Mouse (Mus musculus): ENCODE results near the gene Armc2. TPM values are rescaled to one million over a fixed set of nuclear protein-coding genes. Genes with fewer than 3 reads are reported as not detected.

Gene Armc2
- polyA plus RNA-seq, 1 experiment: 0.35 TPM

DNA sequence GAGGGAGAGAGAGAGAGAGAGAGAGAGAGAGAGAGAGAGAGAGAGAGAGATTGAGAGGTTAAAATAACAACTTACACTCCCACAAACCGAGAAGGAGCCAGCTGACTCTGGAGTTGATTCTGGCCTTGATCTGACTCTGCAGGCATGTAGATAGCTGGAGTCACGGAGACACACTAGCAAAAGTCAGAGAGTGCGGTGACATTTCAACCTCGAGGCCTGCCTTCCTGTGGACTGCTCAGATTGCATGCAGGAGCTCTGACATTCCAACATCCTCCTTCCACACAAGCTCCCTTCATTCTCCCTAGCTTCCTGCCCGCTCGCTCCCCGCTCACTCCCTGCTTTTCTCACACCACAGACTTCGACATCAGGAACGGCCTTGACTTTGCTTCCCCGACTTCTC lies 20.3 kb upstream of the Armc2 start:
- H3K27ac ChIP-seq (ENCODE audit: insufficient read depth, low read length): no peak overlapping the region
- H3K4me1 ChIP-seq (ENCODE audit: control insufficient read depth, insufficient read depth, insufficient read length): no peaks in the 10 kb centered on the region
- no peaks in the 10 kb centered on the region for H3K27me3 ChIP-seq (ENCODE audit: control insufficient read depth, insufficient read depth, low read length)
- no peak for DNase-seq (ENCODE audit: low read depth in 1 of 2, low spot score in 2 of 2)
- 86% methylated on average over 10 of the region's 10 CpGs for WGBS
- no peaks in the 10 kb centered on the region for H3K36me3 ChIP-seq (ENCODE audit: control insufficient read depth, insufficient read depth, low read length)
- H3K4me3 ChIP-seq (ENCODE audit: extremely low read depth, insufficient read depth, insufficient read length): no peak overlapping the region
- TF ChIP-seq CTCF (IDR thresholded peaks at IDR 0.05; ENCODE audit: extremely low read depth, insufficient read depth, insufficient read length, insufficient replicate concordance) (no peak), POLR2A (IDR thresholded peaks at IDR 0.05; ENCODE audit: low read depth, low read length) (no peak)

DNA sequence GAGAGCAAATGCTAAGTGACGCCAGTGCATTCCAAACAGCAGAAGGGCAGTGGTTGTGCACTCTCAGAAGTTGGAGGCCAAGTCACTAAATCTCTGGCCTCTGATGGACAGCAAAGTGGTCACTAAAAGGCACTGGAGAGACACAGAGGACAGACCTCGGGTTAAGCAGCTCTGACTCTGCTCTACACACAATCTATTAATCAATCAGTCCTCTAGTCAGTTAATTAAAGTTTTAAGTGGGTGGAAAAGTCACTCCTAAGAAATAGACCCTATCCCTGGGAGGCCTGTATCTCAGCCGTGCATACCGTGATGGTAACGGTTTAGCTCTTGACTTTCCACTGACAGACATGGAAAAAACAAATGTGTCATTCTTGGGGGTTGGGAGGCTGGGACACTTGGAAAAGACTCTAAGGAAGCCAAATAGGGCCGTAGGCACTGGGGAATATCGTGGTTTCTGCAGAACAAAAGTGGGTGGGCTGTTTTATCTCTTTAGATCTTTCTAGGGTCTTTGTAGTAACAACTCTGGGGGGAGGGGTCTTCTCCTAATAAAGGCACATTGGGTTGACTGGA lies 19.1 kb upstream of the Armc2 start:
- no peak for DNase-seq (ENCODE audit: low read depth in 1 of 2, low spot score in 2 of 2)
- Histone ChIP-seq H3K36me3 (ENCODE audit: control insufficient read depth, insufficient read depth, low read length) (no peaks in the 10 kb centered on the region), H3K27ac (ENCODE audit: insufficient read depth, low read length) (no peak overlapping the region), H3K4me1 (ENCODE audit: control insufficient read depth, insufficient read depth, insufficient read length) (no peaks in the 10 kb centered on the region), H3K27me3 (ENCODE audit: control insufficient read depth, insufficient read depth, low read length) (no peaks in the 10 kb centered on the region), H3K4me3 (ENCODE audit: extremely low read depth, insufficient read depth, insufficient read length) (no peak overlapping the region)
- no peak for TF ChIP-seq CTCF (IDR thresholded peaks at IDR 0.05; ENCODE audit: extremely low read depth, insufficient read depth, insufficient read length, insufficient replicate concordance)
- TF ChIP-seq POLR2A (IDR thresholded peaks at IDR 0.05; ENCODE audit: low read depth, low read length): no peak
- WGBS: 79% methylated on average over 7 of the region's 7 CpGs

DNA sequence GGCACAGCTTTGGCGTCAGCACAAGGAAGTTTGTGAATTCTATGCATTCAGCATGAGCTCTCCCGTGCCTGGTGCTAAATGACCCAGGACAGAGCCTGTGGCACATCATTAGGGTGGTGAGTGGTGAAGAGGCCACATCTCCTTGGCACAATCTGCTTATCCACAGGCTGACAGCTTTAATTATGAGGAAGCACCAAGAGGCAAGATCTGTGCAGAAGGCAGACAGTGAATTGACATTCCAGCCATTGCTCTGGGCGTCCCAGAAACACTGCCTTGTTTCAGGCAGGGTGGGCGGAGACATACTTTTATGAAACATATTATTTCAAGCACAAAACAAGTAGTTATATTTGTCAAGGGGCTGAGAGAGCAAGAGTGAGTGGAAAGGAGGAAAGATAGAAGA lies 18.6 kb upstream of the Armc2 start:
- DNase-seq (ENCODE audit: low read depth in 1 of 2, low spot score in 2 of 2): no peak
- no peak overlapping the region for H3K4me3 ChIP-seq (ENCODE audit: extremely low read depth, insufficient read depth, insufficient read length)
- H3K27me3 ChIP-seq (ENCODE audit: control insufficient read depth, insufficient read depth, low read length): no peaks in the 10 kb centered on the region
- H3K27ac ChIP-seq (ENCODE audit: insufficient read depth, low read length): no peak overlapping the region
- TF ChIP-seq POLR2A (IDR thresholded peaks at IDR 0.05; ENCODE audit: low read depth, low read length) (no peak), CTCF (IDR thresholded peaks at IDR 0.05; ENCODE audit: extremely low read depth, insufficient read depth, insufficient read length, insufficient replicate concordance) (no peak)
- no peaks in the 10 kb centered on the region for H3K36me3 ChIP-seq (ENCODE audit: control insufficient read depth, insufficient read depth, low read length)
- WGBS: 68% methylated on average over 4 of the region's 4 CpGs
- no peaks in the 10 kb centered on the region for H3K4me1 ChIP-seq (ENCODE audit: control insufficient read depth, insufficient read depth, insufficient read length)

DNA sequence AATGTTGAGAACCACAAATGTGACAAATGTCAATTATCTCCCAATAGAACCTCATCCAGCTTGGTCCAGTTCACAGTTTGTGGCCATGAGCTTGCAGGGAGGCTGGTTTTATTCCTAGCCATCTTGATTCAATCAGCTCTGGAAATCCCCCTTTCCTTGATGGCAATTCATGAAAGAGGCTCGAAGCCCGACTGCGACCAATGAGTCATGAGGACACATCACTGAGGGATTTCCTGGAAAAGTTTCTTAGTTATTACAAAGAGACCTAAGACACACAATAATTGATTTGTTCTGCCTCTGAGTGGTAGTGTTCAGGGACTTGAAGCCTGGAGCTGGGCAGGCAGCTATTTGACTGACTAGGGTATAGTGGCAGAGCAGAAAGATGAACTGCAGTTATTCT lies 15.3 kb upstream of the Armc2 start:
- Histone ChIP-seq H3K36me3 (ENCODE audit: control insufficient read depth, insufficient read depth, low read length) (no peaks in the 10 kb centered on the region), H3K4me3 (ENCODE audit: extremely low read depth, insufficient read depth, insufficient read length) (no peak overlapping the region), H3K4me1 (ENCODE audit: control insufficient read depth, insufficient read depth, insufficient read length) (no peaks in the 10 kb centered on the region; the same call in 1 of the 2 replicates), H3K27me3 (ENCODE audit: control insufficient read depth, insufficient read depth, low read length) (no peaks in the 10 kb centered on the region), H3K27ac (ENCODE audit: insufficient read depth, low read length) (no peak overlapping the region)
- DNase-seq (ENCODE audit: low read depth in 1 of 2, low spot score in 2 of 2): no peak
- WGBS: 80% methylated on average over 3 of the region's 3 CpGs
- TF ChIP-seq CTCF (IDR thresholded peaks at IDR 0.05; ENCODE audit: extremely low read depth, insufficient read depth, insufficient read length, insufficient replicate concordance) (no peak), POLR2A (IDR thresholded peaks at IDR 0.05; ENCODE audit: low read depth, low read length) (no peak)

DNA sequence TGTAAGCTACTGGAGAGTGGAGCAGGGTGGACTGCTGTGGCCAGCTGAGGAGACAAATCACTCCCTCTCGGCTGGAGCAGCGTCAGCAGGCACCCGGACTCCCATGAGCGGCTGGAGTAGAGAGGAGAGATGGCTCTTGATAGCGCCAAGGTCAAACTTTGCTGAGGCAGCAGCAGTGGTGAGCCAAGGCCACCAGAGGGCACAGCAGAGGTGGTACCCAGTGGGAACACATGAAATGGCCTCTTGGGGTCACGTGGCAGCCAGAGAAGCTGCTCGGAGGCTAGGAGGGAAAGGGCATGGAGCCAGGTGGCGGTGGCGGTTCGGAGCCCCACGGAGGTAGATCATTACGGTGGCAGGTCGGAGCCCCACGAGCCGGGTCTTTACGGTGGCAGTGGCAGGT lies 12.8 kb upstream of the Armc2 start:
- 10% methylated on average over 16 of the region's 16 CpGs for WGBS
- Histone ChIP-seq H3K4me3 (ENCODE audit: extremely low read depth, insufficient read depth, insufficient read length) (peak overlapping the region; percentile 46; the same call in 1 of the 2 replicates), H3K27ac (ENCODE audit: insufficient read depth, low read length) (no peak overlapping the region), H3K4me1 (ENCODE audit: control insufficient read depth, insufficient read depth, insufficient read length) (no peaks in the 10 kb centered on the region; the same call in 1 of the 2 replicates), H3K27me3 (ENCODE audit: control insufficient read depth, insufficient read depth, low read length) (no peaks in the 10 kb centered on the region), H3K36me3 (ENCODE audit: control insufficient read depth, insufficient read depth, low read length) (no peaks in the 10 kb centered on the region)
- peak; percentile 55 to 87 for DNase-seq (ENCODE audit: low read depth in 1 of 2, low spot score in 2 of 2)
- TF ChIP-seq CTCF (IDR thresholded peaks at IDR 0.05; ENCODE audit: extremely low read depth, insufficient read depth, insufficient read length, insufficient replicate concordance) (peak; percentile 87), POLR2A (IDR thresholded peaks at IDR 0.05; ENCODE audit: low read depth, low read length) (no peak)

DNA sequence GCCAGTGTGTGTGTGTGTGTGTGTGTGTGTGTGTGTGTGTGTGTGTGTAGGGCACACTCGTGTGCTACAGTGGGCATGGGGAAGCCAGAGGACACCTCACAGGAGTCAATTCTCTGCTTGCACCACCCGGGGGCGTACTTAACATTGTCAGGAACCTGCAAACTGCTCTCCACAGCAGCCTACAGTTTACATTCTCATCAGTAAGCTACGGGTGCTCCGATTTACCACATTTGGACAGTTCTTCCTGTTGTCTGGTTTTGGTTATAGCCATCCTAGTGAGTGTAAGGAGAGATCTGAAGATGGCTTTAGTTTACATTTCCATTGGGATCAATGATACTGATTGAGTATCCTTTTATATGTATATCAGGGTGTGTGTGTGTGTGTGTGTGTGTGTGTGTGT lies 11.3 kb upstream of the Armc2 start:
- Histone ChIP-seq H3K4me1 (ENCODE audit: control insufficient read depth, insufficient read depth, insufficient read length) (no peaks in the 10 kb centered on the region; the same call in 1 of the 2 replicates), H3K27me3 (ENCODE audit: control insufficient read depth, insufficient read depth, low read length) (no peaks in the 10 kb centered on the region), H3K27ac (ENCODE audit: insufficient read depth, low read length) (no peak overlapping the region), H3K4me3 (ENCODE audit: extremely low read depth, insufficient read depth, insufficient read length) (no peak overlapping the region), H3K36me3 (ENCODE audit: control insufficient read depth, insufficient read depth, low read length) (no peaks in the 10 kb centered on the region)
- no peak for DNase-seq (ENCODE audit: low read depth in 1 of 2, low spot score in 2 of 2)
- WGBS: 64% methylated on average over 5 of the region's 5 CpGs
- no peak for TF ChIP-seq CTCF (IDR thresholded peaks at IDR 0.05; ENCODE audit: extremely low read depth, insufficient read depth, insufficient read length, insufficient replicate concordance)
- no peak for TF ChIP-seq POLR2A (IDR thresholded peaks at IDR 0.05; ENCODE audit: low read depth, low read length)

DNA sequence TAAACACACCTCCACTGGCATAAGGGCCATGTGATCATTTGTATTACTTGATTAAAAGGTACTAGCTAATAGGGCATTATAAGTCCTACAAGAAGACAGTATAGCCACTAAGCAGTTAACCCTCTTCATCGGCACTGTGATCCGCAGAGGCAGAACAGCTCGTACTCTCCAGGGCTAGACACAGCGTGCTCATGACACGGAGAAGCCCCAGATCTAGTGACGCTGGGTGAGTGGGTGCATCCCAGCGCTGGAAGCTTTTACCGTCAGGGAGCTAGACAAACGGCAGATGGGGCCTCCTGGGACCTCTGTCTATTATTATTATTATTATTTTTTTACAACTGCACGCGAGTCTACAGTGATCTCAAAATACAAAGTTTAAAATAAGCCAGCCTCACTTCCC lies 9.1 kb upstream of the Armc2 start:
- H3K27me3 ChIP-seq (ENCODE audit: control insufficient read depth, insufficient read depth, low read length): no peaks in the 10 kb centered on the region
- H3K27ac ChIP-seq (ENCODE audit: insufficient read depth, low read length): no peak overlapping the region
- H3K4me1 ChIP-seq (ENCODE audit: control insufficient read depth, insufficient read depth, insufficient read length): no peaks in the 10 kb centered on the region; the same call in 1 of the 2 replicates
- no peaks in the 10 kb centered on the region for H3K36me3 ChIP-seq (ENCODE audit: control insufficient read depth, insufficient read depth, low read length)
- DNase-seq (ENCODE audit: low read depth in 1 of 2, low spot score in 2 of 2): no peak
- no peak overlapping the region for H3K4me3 ChIP-seq (ENCODE audit: extremely low read depth, insufficient read depth, insufficient read length)
- WGBS: 91% methylated on average over 11 of the region's 11 CpGs
- no peak for TF ChIP-seq CTCF (IDR thresholded peaks at IDR 0.05; ENCODE audit: extremely low read depth, insufficient read depth, insufficient read length, insufficient replicate concordance)
- no peak for TF ChIP-seq POLR2A (IDR thresholded peaks at IDR 0.05; ENCODE audit: low read depth, low read length)
